Mouse (Mus musculus) heart, embryonic 15.5 days (tissue): Measurements from ENCODE around the gene Gm20422. TPM values are rescaled to one million over a fixed set of nuclear protein-coding genes. Genes with fewer than 3 reads are reported as not detected.

Experiments used
- ATAC-seq: fragments of 200-750 bp; cut with Nextera tagmentation; replicated peaks from 2 replicates; pipeline ENCODE4 v1.8.0; 2017; ENCODE audit warnings: low read depth, moderate TSS enrichment; ENCODE audit not compliant: insufficient number of reproducible peaks, insufficient read depth, low FRiP score
- H3K27ac ChIP-seq: fragments of 300-500 bp; sonication (generic); 2 replicates; pipeline ENCODE4 v1.5.1; 2015; ENCODE audit warnings: mild to moderate bottlenecking, inconsistent platforms
- H3K27me3 ChIP-seq: fragments of 300-500 bp; sonication (generic); 2 replicates; pipeline ENCODE4 v1.6.1; 2015; ENCODE audit warnings: inconsistent platforms
- H3K36me3 ChIP-seq: fragments of 300-500 bp; sonication (generic); 2 replicates; pipeline ENCODE4 v1.6.1; 2015; ENCODE audit warnings: mild to moderate bottlenecking, inconsistent platforms
- H3K4me1 ChIP-seq: fragments of 300-500 bp; sonication (generic); replicated peaks from 2 replicates; pipeline ENCODE4 v1.6.1; 2015; ENCODE audit warnings: inconsistent platforms
- H3K4me2 ChIP-seq: fragments of 300-500 bp; sonication (generic); 2 replicates; pipeline ENCODE4 v1.6.1; 2015; ENCODE audit warnings: inconsistent platforms, mild to moderate bottlenecking, moderate library complexity
- H3K4me3 ChIP-seq: fragments of 300-500 bp; sonication (generic); 2 replicates; pipeline ENCODE4 v1.5.1; 2015; ENCODE audit warnings: mild to moderate bottlenecking, inconsistent platforms
- H3K9ac ChIP-seq: fragments of 300-500 bp; sonication (generic); 2 replicates; pipeline ENCODE4 v1.6.1; 2015; ENCODE audit warnings: mild to moderate bottlenecking, inconsistent platforms
- H3K9me3 ChIP-seq: fragments of 300-500 bp; sonication (generic); replicated peaks from 2 replicates; pipeline ENCODE4 v1.6.1; 2016; ENCODE audit warnings: inconsistent platforms
- WGBS: fragments of 180-500 bp; shearing (Covaris S2); methylation state at CpG from one replicate; pipeline ENCODE4 v1.1.7; 2015; ENCODE audit warnings: mixed read lengths; 5-methylcytosine and 5-hydroxymethylcytosine counted together
- polyA plus RNA-seq: library from polyadenylated mRNA; unstranded; fragments of >200 nt; fragmentation: Nextera tagmentation; extraction: Ambion mirVana; gene quantifications from 2 replicates; pipeline ENCODE4 v1.2.1, GENCODE M21; 2015

Gm20422 gene
- polyA plus RNA-seq, 1 experiment from 2014 or later, result 0.33 TPM

DNA sequence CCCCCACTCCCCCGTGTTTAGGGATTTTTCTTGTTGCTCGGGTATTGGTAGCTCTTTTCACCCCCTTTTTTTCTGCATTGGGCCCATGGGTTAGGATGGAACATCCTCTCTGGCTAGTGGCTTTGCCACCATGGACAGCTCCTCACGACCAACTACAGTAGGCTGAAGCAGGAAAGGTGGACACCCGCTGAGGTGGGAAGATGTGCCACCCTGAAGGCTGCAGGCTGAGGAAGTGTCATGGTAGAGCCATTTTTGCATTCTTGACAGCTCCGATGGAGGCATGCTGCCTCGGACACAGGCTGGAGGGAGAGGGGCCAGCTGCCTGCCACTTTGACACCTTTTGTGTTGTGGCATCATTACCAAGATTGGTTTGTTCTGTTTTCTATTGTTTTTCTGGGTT is 72.9 kb downstream of the Gm20422 start:
- WGBS, result 77% methylated on average over 6 of the region's 6 CpGs
- ATAC-seq, result no peak
- Histone ChIP-seq H3K27me3 (no peaks in the 10 kb centered on the region), H3K9me3 (no peaks in the 10 kb centered on the region), H3K27ac (no peak overlapping the region), H3K9ac (no peak overlapping the region), H3K4me2 (no peak overlapping the region), H3K4me1 (no peaks in the 10 kb centered on the region), H3K36me3 (peaks cover 47% of the 10 kb centered on the region), H3K4me3 (no peak overlapping the region)

Other genes starting within 250 kb of the Gm20422 start
- gene Zfp868, start 149.3 kb downstream of the Gm20422 start, polyA plus RNA-seq, result 13.7 and 14.2 TPM in 2 replicates
- 1.2 and 1.3 TPM in 2 replicates for gene Zfp964, start 120.4 kb downstream of the Gm20422 start, polyA plus RNA-seq
- 14.6 and 18.9 TPM in 2 replicates for gene Zfp869, start 64.2 kb downstream of the Gm20422 start, polyA plus RNA-seq
- 3.1 and 4.6 TPM in 2 replicates for gene Zfp963, start 24.9 kb downstream of the Gm20422 start, polyA plus RNA-seq
- 22.1 and 32.7 TPM in 2 replicates for gene Atp13a1, start 16.3 kb upstream of the Gm20422 start, polyA plus RNA-seq
- gene Zfp866, start 16.3 kb upstream of the Gm20422 start, polyA plus RNA-seq, result 14.7 and 21.1 TPM in 2 replicates
- gene Gmip, start 33.8 kb upstream of the Gm20422 start, polyA plus RNA-seq, result 5.4 and 8.9 TPM in 2 replicates
- gene Lpar2, start 47.5 kb upstream of the Gm20422 start, polyA plus RNA-seq, result 0.15 and 0.30 TPM in 2 replicates
- 2.6 and 5.6 TPM in 2 replicates for gene Pbx4, start 57.6 kb upstream of the Gm20422 start, polyA plus RNA-seq
- gene Cilp2, start 112.8 kb upstream of the Gm20422 start, polyA plus RNA-seq, result 0.37 and 0.75 TPM in 2 replicates
- 1.5 and 1.8 TPM in 2 replicates for gene Tssk6, start 127.3 kb upstream of the Gm20422 start, polyA plus RNA-seq
- gene Ndufa13, start 127.7 kb upstream of the Gm20422 start, polyA plus RNA-seq, result 316 and 390 TPM in 2 replicates
- 5.9 and 10.1 TPM in 2 replicates for gene Yjefn3, start 127.8 kb upstream of the Gm20422 start, polyA plus RNA-seq
- gene Gatad2a, start 221.5 kb upstream of the Gm20422 start, polyA plus RNA-seq, result 33.2 and 46.3 TPM in 2 replicates